Mouse (Mus musculus) testis, adult 2 months (tissue): ENCODE results near the gene Btnl10.

Experiments used
- CTCF ChIP-seq: fragments of 200-500 bp; IDR thresholded peaks from 2 replicates; pipeline ENCODE4 v1.5.1; 2012; ENCODE audit warnings: low read depth, mild to moderate bottlenecking, inconsistent platforms, low read length, moderate library complexity; ENCODE audit not compliant: control insufficient read depth, insufficient read depth, insufficient replicate concordance
- POLR2A ChIP-seq: fragments of 200-500 bp; IDR thresholded peaks from 2 replicates; pipeline ENCODE4 v1.6.1; 2012; ENCODE audit warnings: low read depth, mild to moderate bottlenecking, inconsistent platforms, low read length, moderate library complexity; ENCODE audit not compliant: control insufficient read depth

- no peak for TF ChIP-seq POLR2A
- TF ChIP-seq CTCF = no peak
Observed at GRCm38 (mm10) chr11:58953351-58954169, 35.9 kb downstream of the Btnl10 start.
